Mouse (Mus musculus) heart, embryonic 16.5 days (tissue): ENCODE results near the gene Psmc1. TPM values are rescaled to one million over a fixed set of nuclear protein-coding genes. Genes with fewer than 3 reads are reported as not detected.

Experiments used
- ATAC-seq: fragments of 200-750 bp; cut with Nextera tagmentation; replicated peaks from 2 replicates; pipeline ENCODE4 v1.8.0; 2017; ENCODE audit warnings: moderate number of reproducible peaks; ENCODE audit not compliant: insufficient read depth, low FRiP score; ENCODE audit errors: extremely low read depth
- H3K27ac ChIP-seq: fragments of 300-500 bp; sonication (generic); 2 replicates; pipeline ENCODE4 v1.5.1; 2014; ENCODE audit warnings: mild to moderate bottlenecking, low read length, control low read depth, moderate library complexity
- H3K27me3 ChIP-seq: fragments of 300-500 bp; sonication (generic); 2 replicates; pipeline ENCODE4 v1.6.1; 2014; ENCODE audit warnings: low read length, mixed read lengths; ENCODE audit not compliant: control insufficient read depth, insufficient read depth
- H3K36me3 ChIP-seq: fragments of 300-500 bp; sonication (generic); 2 replicates; pipeline ENCODE4 v1.6.1; 2014; ENCODE audit not compliant: control insufficient read depth, insufficient read depth
- H3K4me1 ChIP-seq: fragments of 300-500 bp; sonication (generic); 2 replicates; pipeline ENCODE4 v1.6.1; 2014; ENCODE audit warnings: low read length, mixed read lengths; ENCODE audit not compliant: control insufficient read depth, insufficient read depth
- H3K4me2 ChIP-seq: fragments of 300-500 bp; sonication (generic); 2 replicates; pipeline ENCODE4 v1.6.1; 2014; ENCODE audit warnings: low read depth, mild to moderate bottlenecking, control low read depth, low read length
- H3K4me3 ChIP-seq: fragments of 300-500 bp; sonication (generic); 2 replicates; pipeline ENCODE4 v1.5.1; 2014; ENCODE audit warnings: mild to moderate bottlenecking, control low read depth, low read length
- H3K9ac ChIP-seq: fragments of 300-500 bp; sonication (generic); 2 replicates; pipeline ENCODE4 v1.6.1; 2014; ENCODE audit warnings: low read length, control low read depth
- H3K9me3 ChIP-seq: fragments of 300-500 bp; sonication (generic); replicated peaks from 2 replicates; pipeline ENCODE4 v1.6.1; 2016; ENCODE audit warnings: low read length; ENCODE audit not compliant: control insufficient read depth
- WGBS: fragments of 180-500 bp; shearing (Covaris S2); extraction: QIAGEN DNeasy Blood & Tissue Kit; methylation state at CpG from one replicate; pipeline ENCODE4 v1.1.7; 2014; 5-methylcytosine and 5-hydroxymethylcytosine counted together
- polyA plus RNA-seq: library from polyadenylated mRNA; unstranded; fragments of >200 nt; fragmentation: Nextera tagmentation; extraction: Ambion mirVana; gene quantifications from 2 replicates; pipeline ENCODE4 v1.2.1, GENCODE M21; 2015

The Psmc1 gene
- polyA plus RNA-seq, 1 experiment from 2014 or later = 220 TPM

GRCm38 (mm10) chr12:100107436-100107835, 2.5 kb upstream of the Psmc1 start:
- Histone ChIP-seq H3K4me1 (peaks cover 12% of the 10 kb centered on the region), H3K4me2 (no peak overlapping the region), H3K27ac (no peak overlapping the region), H3K9ac (no peak overlapping the region), H3K4me3 (no peak overlapping the region), H3K9me3 (no peaks in the 10 kb centered on the region), H3K36me3 (peaks cover 3% of the 10 kb centered on the region; the same call in 1 of the 2 replicates), H3K27me3 (no peaks in the 10 kb centered on the region)
- WGBS = 47% methylated on average over 4 of the region's 4 CpGs
- no peak for ATAC-seq

DNA sequence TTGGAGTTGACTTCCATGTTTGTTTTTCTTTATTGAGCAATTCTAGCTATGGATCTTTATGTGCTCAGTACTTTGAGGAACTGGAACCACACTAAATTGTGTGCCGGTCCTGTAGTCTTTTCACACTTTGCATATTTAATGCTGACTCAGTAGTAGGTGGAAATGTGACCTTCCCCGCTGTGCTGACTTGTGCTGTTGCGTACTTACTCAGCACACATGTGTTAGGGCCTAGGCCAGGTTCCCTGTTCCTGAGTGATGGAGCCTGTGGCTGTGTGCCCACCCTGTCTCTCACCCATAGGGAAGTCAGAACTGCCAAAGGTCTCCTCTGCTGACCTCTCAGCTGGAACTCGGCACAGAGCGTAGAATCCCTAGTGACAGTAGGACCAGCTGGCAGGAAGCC, 6.0 kb downstream of the Psmc1 start:
- Histone ChIP-seq H3K27ac (no peak overlapping the region), H3K4me3 (no peak overlapping the region), H3K9me3 (no peaks in the 10 kb centered on the region), H3K4me2 (no peak overlapping the region), H3K9ac (no peak overlapping the region), H3K36me3 (peaks cover 72% of the 10 kb centered on the region), H3K27me3 (no peaks in the 10 kb centered on the region), H3K4me1 (peaks cover 5% of the 10 kb centered on the region)
- no peak for ATAC-seq
- WGBS = 91% methylated on average over 5 of the region's 5 CpGs

- Histone ChIP-seq H3K27me3 (no peaks in the 10 kb centered on the region), H3K4me2 (no peak overlapping the region), H3K36me3 (peaks cover 69% of the 10 kb centered on the region), H3K4me3 (no peak overlapping the region), H3K9ac (no peak overlapping the region), H3K27ac (no peak overlapping the region), H3K9me3 (no peaks in the 10 kb centered on the region), H3K4me1 (peaks cover 10% of the 10 kb centered on the region)
- ATAC-seq = no peak
- WGBS = 82% methylated on average over 7 of the region's 7 CpGs
Measured at GRCm38 (mm10) chr12:100122921-100123381, 13.0 kb downstream of the Psmc1 start.

GRCm38 (mm10) chr12:100123476-100123875, 13.5 kb downstream of the Psmc1 start:
- Histone ChIP-seq H3K4me2 (no peak overlapping the region), H3K4me1 (peaks cover 15% of the 10 kb centered on the region), H3K27me3 (no peaks in the 10 kb centered on the region), H3K27ac (no peak overlapping the region), H3K9ac (no peak overlapping the region), H3K9me3 (no peaks in the 10 kb centered on the region), H3K36me3 (peaks cover 67% of the 10 kb centered on the region), H3K4me3 (no peak overlapping the region)
- WGBS = 90% methylated on average over 9 of the region's 9 CpGs
- no peak for ATAC-seq

GRCm38 (mm10) chr12:100124913-100125798, 15.2 kb downstream of the Psmc1 start:
- Histone ChIP-seq H3K4me1 (peaks cover 16% of the 10 kb centered on the region), H3K27ac (no peak overlapping the region), H3K36me3 (peaks cover 60% of the 10 kb centered on the region), H3K9ac (no peak overlapping the region), H3K4me2 (no peak overlapping the region), H3K27me3 (no peaks in the 10 kb centered on the region), H3K4me3 (no peak overlapping the region), H3K9me3 (no peaks in the 10 kb centered on the region)
- no peak for ATAC-seq
- 80% methylated on average over 16 of the region's 16 CpGs for WGBS

DNA sequence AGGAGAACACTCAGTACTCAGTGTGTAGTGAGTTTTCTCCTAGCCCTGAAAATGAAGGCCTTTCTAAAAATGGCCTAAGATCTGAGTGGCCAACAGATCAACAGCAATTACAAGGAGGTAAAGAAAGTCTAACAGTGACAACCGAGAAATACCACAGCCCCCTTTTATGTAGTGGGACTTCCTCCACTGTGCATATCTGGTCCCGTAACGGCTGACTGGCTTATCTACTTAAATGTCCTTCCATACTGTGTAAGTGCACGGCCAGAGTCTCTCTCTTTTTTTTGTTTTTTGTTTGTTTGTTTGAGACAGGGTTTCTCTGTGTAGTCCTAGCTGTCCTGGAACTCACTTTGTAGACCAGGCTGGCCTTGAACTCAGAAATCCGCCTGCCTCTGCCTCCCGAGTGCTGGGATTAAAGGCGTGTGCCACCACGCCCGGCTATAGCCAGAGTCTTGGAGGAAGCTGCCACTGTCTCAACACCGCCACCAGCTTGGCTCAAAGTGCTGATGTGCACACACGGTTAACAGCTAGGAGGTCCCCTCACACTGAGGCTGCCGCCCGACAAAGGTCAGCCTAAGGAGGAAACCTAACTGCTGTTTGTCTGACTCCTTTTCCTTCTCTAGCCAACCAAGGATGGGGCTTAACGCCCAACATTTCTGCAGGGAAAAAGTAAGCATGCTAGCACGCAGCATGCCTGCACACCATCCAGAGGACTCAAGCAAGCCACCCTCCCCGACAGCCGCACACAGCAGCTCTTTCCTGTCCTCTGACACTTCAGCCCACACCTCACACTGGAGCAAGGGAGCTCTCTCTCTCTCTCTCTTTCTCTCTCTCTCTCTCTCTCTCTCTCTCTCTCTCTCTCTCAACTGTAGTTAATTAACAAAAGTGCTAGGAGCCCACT, 17.3 kb downstream of the Psmc1 start:
- Histone ChIP-seq H3K4me2 (no peak overlapping the region), H3K4me1 (peaks cover 16% of the 10 kb centered on the region), H3K36me3 (peaks cover 56% of the 10 kb centered on the region), H3K9me3 (no peaks in the 10 kb centered on the region), H3K4me3 (no peak overlapping the region), H3K9ac (no peak overlapping the region), H3K27ac (peak overlapping the region; percentile 58), H3K27me3 (no peaks in the 10 kb centered on the region)
- peak; percentile 60 for ATAC-seq
- WGBS = 46% methylated on average over 17 of the region's 17 CpGs

DNA sequence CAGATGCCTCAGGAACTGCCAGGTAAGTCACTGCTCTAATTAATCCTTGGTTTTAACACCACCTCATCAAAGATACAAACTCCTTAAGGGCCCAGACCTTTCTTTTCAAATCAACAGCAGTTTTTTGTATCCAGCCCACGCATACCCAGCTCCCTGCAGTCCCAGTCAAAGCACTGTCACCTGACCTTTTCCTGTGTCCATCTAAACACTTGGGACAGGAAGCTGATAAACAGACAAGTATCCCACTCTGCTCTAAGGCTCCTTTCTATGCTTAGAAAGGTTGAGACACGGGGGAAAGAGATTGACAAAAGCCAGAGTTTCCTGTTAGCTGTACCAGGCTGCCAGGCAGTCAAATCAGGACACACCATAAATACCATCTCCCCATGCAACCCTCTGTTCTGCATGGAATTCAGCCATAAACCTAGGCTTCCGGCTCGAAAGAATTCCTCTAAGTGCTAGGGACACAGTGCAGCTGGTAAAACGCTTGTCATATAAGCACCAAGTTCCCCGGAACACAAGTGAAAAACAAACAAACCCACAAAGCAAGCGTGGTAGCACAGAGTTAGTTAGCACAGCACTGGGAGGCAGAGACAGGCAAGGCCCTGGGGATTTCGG, 18.0 kb downstream of the Psmc1 start:
- Histone ChIP-seq H3K9ac (no peak overlapping the region), H3K4me2 (no peak overlapping the region), H3K27me3 (no peaks in the 10 kb centered on the region), H3K4me1 (peaks cover 16% of the 10 kb centered on the region), H3K9me3 (no peaks in the 10 kb centered on the region), H3K36me3 (peaks cover 56% of the 10 kb centered on the region), H3K4me3 (no peak overlapping the region), H3K27ac (peak overlapping the region; percentile 58)
- 27% methylated on average over 8 of the region's 8 CpGs for WGBS
- no peak for ATAC-seq

DNA sequence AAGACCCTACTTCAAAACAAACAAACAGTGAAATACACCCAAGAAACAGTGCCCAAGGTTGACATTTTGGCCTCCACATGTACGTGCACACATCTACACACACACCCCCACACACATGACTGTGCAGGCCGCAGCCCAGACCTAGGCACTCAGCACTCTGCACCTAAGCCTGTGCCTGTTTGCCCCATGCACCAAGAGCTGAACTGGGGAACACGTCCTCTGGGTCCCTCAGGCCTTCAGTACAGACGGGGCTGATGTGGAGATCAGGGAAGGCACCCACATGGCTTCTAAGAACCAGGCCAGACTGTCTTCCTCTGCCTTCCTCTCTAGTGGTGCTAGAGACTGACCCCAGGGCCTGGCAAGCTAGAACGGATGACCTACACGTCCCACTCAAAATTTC, 18.6 kb downstream of the Psmc1 start:
- peaks cover 16% of the 10 kb centered on the region for H3K4me1 ChIP-seq
- no peaks in the 10 kb centered on the region for H3K9me3 ChIP-seq
- no peak for ATAC-seq
- no peaks in the 10 kb centered on the region for H3K27me3 ChIP-seq
- peaks cover 56% of the 10 kb centered on the region for H3K36me3 ChIP-seq
- H3K4me2 ChIP-seq = no peak overlapping the region
- H3K4me3 ChIP-seq = no peak overlapping the region
- peak overlapping the region; percentile 58 for H3K27ac ChIP-seq
- no peak overlapping the region for H3K9ac ChIP-seq
- WGBS = 60% methylated on average over 6 of the region's 6 CpGs
